Mouse (Mus musculus) thymus, adult 2 months (tissue): ENCODE measurements at regions not wholly inside any gene's neighbourhood (a gene's known extent, or its start where the extent isn't known, plus 50 kb on each side); places are given as distances from the start of the nearest gene placed in this dataset.
"Not testable (repeated sequence)": the region's sequence is repeated elsewhere in the genome, so short reads cannot be mapped to it uniquely, and the experiment has no call there.

Source experiments
- DNase-seq: peaks from one replicate; pipeline ENCODE4 v3.0.0; 2021
- H3K27ac ChIP-seq: fragments of 200-500 bp; 2 replicates; pipeline ENCODE4 v1.5.1; 2012; ENCODE audit warnings: low read length, control low read depth; ENCODE audit not compliant: control insufficient read depth, insufficient read depth
- H3K27me3 ChIP-seq: fragments of 200-500 bp; 2 replicates; pipeline ENCODE4 v1.6.1; 2012; ENCODE audit warnings: mild to moderate bottlenecking, low read length, moderate library complexity, mixed read lengths; ENCODE audit not compliant: control insufficient read depth, insufficient read depth
- H3K36me3 ChIP-seq: fragments of 200-500 bp; 2 replicates; pipeline ENCODE4 v1.6.1; 2012; ENCODE audit warnings: mild to moderate bottlenecking, low read length, moderate library complexity; ENCODE audit not compliant: control insufficient read depth, insufficient read depth
- H3K4me1 ChIP-seq: fragments of 200-500 bp; replicated peaks from 2 replicates; pipeline ENCODE4 v1.6.1; 2012; ENCODE audit warnings: low read length; ENCODE audit not compliant: control insufficient read depth, insufficient read depth
- H3K4me3 ChIP-seq: fragments of 200-500 bp; 2 replicates; pipeline ENCODE4 v1.5.1; 2012; ENCODE audit warnings: mild to moderate bottlenecking, low read length, control low read depth, moderate library complexity; ENCODE audit not compliant: control insufficient read depth, insufficient read depth
- CTCF ChIP-seq: fragments of 200-500 bp; IDR thresholded peaks from 2 replicates; pipeline ENCODE4 v1.5.1; 2012; ENCODE audit warnings: mild to moderate bottlenecking, control low read depth, low read length, moderate library complexity, borderline replicate concordance; ENCODE audit not compliant: control insufficient read depth, poor library complexity, insufficient read depth; ENCODE audit errors: extremely low read depth
- POLR2A ChIP-seq: fragments of 200-500 bp; IDR thresholded peaks from 2 replicates; pipeline ENCODE4 v1.6.1; 2012; ENCODE audit warnings: mild to moderate bottlenecking, low read length, control low read depth, moderate library complexity; ENCODE audit not compliant: control insufficient read depth, poor library complexity, insufficient read depth; ENCODE audit errors: extremely low read depth
- WGBS: fragments of 180-500 bp; shearing (Covaris S2); methylation state at CpG from one replicate; pipeline ENCODE4 v1.1.7; 2018; 5-methylcytosine and 5-hydroxymethylcytosine counted together

DNA sequence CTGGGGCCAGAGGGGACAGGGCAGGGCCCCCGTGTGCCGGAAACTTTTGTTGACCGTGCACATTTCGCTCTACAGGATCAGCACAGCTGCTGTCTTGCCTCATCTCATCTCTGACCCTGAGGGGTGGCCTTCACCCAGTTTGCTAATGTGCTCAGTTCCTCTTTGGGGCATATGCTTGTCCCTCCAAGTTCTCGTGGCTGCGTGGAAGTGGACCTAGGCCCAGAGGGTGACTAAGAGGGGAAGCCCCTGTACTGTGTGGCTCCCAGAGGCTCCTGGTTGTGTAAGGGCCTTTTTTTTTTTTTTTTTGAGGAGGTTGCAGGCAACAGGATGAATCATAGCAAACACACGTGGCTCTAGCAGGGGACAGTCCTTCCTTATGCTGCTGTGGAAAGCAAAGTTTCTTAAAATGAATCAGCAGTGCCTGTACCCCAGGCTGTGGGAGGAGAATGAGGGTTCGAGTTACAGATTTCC, 288.2 kb downstream of the 4933412E24Rik start:
- H3K36me3 ChIP-seq, result no peaks in the 10 kb centered on the region
- peaks cover 10% of the 10 kb centered on the region for H3K4me1 ChIP-seq
- TF ChIP-seq CTCF, result no peak
- TF ChIP-seq POLR2A, result no peak
- H3K27ac ChIP-seq, result no peak overlapping the region
- no peak overlapping the region for H3K4me3 ChIP-seq
- WGBS, result 41% methylated on average over 8 of the region's 8 CpGs
- no peaks in the 10 kb centered on the region for H3K27me3 ChIP-seq
- DNase-seq, result no peak

DNA sequence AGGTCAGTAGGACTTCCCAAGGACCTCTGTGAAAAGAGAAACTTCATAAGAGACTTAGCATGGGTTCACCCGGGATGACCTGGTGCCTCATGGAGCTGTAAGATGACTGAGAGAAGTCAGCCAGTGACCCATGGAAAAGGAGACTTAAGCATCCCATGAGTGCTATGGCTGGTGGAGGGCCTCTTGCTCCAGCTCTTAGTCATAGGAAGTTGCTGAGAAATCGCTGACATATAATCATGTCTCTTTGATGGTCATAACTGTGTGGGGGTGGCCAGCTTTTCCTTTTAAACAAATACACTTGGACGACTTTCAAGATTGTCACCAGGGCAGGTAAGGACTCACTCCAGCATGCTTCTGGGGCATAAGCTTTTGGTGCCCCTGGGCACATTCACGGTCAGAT, 290.5 kb downstream of the 4933412E24Rik start:
- peaks cover 15% of the 10 kb centered on the region for H3K4me1 ChIP-seq
- no peak overlapping the region for H3K4me3 ChIP-seq
- DNase-seq, result no peak
- no peaks in the 10 kb centered on the region for H3K27me3 ChIP-seq
- no peak overlapping the region for H3K27ac ChIP-seq
- H3K36me3 ChIP-seq, result no peaks in the 10 kb centered on the region
- TF ChIP-seq CTCF (no peak), POLR2A (no peak)
- WGBS, result 88% methylated on average over 4 of the region's 4 CpGs

DNA sequence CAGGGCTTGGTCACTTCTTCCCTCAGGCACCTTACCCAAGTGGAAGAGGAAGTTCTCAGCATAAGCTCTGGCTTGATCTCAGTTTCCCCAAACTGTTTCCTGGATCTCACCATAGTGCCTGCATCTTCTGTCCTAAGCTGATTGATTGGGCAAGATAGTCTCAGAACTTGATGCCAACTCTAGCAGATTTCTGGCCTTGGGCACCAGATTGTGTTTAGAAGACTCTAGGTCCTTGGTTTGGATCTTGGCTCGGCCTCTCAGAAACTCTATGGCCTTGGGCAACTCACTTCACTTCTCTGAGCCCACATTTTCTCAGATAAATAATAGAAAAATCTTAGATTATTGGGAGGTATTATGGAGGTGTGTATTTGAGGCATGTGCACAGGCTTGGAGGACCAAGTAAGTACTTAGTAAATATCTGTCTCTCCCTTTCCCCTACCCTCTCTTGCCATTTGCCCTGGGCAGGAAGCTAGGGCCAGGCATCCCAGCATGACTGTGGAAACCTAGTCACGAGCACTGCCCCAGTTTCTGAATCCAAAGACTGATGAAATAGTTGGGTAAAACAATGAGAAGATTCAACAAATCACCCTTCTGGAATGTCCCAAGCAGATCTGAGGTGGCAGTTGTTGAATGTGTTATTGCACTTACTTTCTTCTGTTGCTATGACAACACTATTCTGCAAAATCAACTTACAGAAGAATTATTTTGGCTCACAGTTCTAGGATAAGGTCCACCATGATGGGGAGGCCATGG, 293.6 kb downstream of the 4933412E24Rik start:
- Histone ChIP-seq H3K4me3 (no peak overlapping the region), H3K4me1 (peaks cover 7% of the 10 kb centered on the region; the same call in 1 of the 2 replicates), H3K27ac (no peak overlapping the region), H3K27me3 (no peaks in the 10 kb centered on the region), H3K36me3 (no peaks in the 10 kb centered on the region)
- DNase-seq, result no peak
- TF ChIP-seq POLR2A, result no peak
- no peak for TF ChIP-seq CTCF
- WGBS, result 93% methylated on average over 2 of the region's 2 CpGs

DNA sequence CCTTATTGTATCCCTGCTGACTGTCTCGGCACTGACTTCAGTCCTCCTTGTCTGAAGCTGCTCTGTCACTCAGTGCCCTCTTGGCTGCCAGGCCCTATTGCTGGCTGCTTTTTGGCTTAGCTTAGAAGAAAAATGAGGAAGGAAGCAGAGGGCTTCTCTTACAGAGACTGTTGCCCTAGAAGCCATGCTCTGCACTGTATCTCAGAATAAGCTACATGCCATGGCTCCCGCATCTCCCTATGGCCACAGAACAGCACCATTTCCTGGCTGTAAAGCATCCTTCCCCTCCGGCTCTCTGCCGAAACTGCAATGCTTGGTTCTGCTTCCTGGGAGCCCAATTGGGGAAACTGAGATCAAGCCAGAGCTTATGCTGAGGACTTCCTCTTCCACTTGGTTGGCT, 295.0 kb downstream of the 4933412E24Rik start:
- Histone ChIP-seq H3K4me3 (no peak overlapping the region), H3K4me1 (peaks cover 17% of the 10 kb centered on the region), H3K36me3 (no peaks in the 10 kb centered on the region), H3K27me3 (no peaks in the 10 kb centered on the region), H3K27ac (no peak overlapping the region)
- DNase-seq, result no peak
- TF ChIP-seq CTCF, result no peak
- TF ChIP-seq POLR2A, result no peak
- 63% methylated on average over 4 of the region's 4 CpGs for WGBS

DNA sequence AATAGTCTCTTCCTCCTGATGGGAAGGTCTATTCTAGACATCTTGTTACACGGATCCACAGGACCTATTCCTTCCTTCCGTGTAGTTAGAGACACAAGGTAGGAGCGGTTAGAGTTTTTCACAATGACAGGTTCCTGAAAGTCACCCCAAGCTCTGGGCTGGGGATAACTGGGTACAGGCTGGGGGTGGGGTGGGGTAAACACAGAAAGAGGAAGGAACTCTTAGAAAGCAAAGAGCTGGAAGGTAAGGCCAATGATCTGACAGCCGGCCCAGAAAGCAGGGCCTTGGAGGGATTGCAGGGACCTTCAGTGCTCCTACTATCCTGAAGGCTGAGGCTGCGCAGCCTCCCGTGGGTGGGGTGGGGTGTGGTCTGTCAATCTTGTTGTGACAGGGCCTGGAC, 295.4 kb downstream of the 4933412E24Rik start:
- no peak for DNase-seq
- Histone ChIP-seq H3K4me1 (peaks cover 17% of the 10 kb centered on the region), H3K27ac (no peak overlapping the region), H3K27me3 (no peaks in the 10 kb centered on the region), H3K36me3 (no peaks in the 10 kb centered on the region), H3K4me3 (no peak overlapping the region)
- TF ChIP-seq POLR2A (no peak), CTCF (no peak)
- WGBS, result 49% methylated on average over 6 of the region's 6 CpGs

DNA sequence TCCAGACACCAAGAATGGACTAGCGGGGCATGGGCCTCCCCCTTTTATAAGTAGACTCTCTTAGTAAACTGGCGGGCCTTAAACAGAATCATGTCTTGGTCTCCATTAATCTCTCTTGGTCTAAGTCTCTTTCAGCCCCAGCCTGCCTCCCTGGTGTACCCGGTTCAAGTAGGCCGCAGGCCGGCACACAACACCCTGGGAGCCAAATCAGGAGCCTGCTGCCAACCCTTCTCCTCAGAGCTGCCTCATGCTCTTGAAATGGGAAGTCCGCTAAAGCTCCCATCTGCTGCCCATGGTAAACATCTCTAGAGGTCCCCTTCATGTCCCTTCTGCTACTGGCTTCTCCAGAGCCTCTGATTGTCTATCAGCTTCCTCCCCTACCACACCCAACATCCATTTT, 296.3 kb downstream of the 4933412E24Rik start:
- no peak for DNase-seq
- Histone ChIP-seq H3K36me3 (no peaks in the 10 kb centered on the region), H3K27ac (no peak overlapping the region), H3K4me3 (no peak overlapping the region), H3K4me1 (peaks cover 17% of the 10 kb centered on the region), H3K27me3 (no peaks in the 10 kb centered on the region)
- TF ChIP-seq CTCF, result no peak
- TF ChIP-seq POLR2A, result no peak
- WGBS, result 92% methylated on average over 6 of the region's 6 CpGs

DNA sequence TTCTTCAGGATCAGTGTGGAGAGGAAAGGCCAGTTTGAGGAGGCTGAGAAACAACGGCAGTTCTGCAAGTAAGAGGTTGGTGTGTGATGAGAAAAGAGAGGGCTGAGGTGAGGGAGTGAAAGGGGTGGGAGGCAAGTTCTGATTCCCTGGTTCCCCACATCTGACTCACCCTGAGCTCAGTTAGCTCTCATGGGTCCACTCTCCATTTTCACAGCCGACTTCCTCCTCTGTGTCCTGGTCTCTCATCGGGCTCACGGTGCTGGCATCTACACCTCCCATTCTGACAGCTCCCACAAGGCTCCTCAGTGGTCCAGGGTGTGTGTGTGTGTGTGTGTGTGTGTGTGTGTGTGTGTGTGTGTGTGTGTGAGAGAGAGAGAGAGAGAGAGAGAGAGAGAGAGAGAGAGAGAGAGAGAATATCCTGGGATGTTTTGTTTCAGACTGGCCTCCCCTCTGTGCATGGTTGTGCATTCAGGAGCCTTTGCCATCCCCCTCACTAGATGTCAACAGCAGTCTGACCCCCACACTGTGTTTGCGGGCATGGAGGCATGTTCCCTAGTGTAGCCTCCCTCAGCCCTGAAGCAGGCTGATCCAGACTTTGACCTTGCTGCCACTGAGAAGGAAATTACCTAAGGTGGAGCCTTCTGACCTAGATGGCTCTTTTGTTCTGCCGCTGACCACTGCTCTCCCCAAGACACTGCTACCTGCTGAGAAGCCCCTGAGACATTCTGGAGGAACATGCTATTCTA, 296.9 kb downstream of the 4933412E24Rik start:
- DNase-seq, H3K27ac ChIP-seq, H3K4me3 ChIP-seq, H3K36me3 ChIP-seq, H3K27me3 ChIP-seq: not testable (repeated sequence)
- peaks cover 21% of the 10 kb centered on the region for H3K4me1 ChIP-seq
- 71% methylated on average over 6 of the region's 6 CpGs for WGBS
